Mouse (Mus musculus) T-helper 17 cell (primary cell): ENCODE results near the gene Pagr1b.

Experiments
- in situ Hi-C, 2 experiments: fragments of 300-600 bp; cut with MboI, MseI; formaldehyde crosslinking; loops; 1 replicate in 1 of 2; 2 replicates in 1 of 2; pipeline ENCODE4 v1.15.1; 2025; ENCODE audit warnings: high pct_unique_total_duplicates in 2 of 2

Pagr1b gene

DNA sequence TGATC lies at the start of gene Pagr1b:
Gene Pagr1b (minus strand): TSS at position 4 of the 5 bp plus-strand sequence.
- in situ Hi-C loops: no loop called here

- in situ Hi-C loops: loop anchor here in 1 of 2 experiments (5.0 kb wide), 2 partner anchors 33 to 42 kb away; no protein-coding TSS in a partner anchor
Measured at GRCm38 (mm10) chr7:127065538-127065937, 49.3 kb upstream of the Pagr1b start.

GRCm38 (mm10) chr7:127055026-127055585 lies 38.8 kb upstream of the Pagr1b start:
- in situ Hi-C loops: loop anchor here in 1 of 2 experiments (5.0 kb wide), 1 partner anchor 103 kb away; the partner anchor contains the start of gene Sez6l2

DNA sequence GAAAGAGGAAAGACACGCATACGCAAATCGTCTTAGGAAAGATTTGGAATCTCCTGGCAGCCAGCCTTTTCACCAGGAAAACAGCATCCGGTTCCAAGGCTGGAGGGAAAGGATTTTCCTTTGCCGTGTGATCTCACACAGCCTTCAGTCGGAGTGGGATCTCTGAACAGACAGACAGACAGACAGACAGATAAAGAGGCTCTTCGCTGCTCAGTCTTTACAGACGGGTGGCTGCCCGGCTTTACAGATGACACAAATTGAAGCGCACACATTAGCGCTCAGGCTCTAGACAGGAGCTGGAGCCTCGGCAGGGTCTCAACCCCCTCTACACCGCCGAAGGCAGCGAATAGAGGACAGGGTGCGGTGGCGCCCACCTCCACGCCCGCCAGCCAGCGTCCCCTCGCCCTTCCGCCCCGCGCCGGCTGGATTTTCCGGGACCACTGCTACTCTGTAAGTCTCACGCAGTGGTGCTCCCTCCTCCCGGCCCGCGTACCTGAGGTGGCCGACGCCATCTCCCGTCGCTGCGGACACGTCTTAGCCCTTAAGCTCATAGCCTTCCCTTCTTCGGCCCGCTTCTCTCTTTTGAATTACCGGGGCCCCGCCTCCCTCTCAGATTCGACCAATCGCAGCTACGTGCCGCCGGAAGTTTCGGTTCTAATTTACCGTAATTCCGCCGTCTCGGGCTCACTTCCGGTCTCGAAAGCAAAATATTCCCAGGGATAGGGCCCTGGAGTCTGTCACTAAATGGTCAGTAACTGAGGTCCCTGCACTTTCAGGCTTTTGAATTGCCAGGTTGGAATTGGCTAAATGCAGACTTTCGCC lies 25.8 kb upstream of the Pagr1b start, which contains the start of gene Kif22:
Gene Kif22 (minus strand): TSS at position 621 of the 822 bp plus-strand sequence.
- in situ Hi-C loops: no loop called here

DNA sequence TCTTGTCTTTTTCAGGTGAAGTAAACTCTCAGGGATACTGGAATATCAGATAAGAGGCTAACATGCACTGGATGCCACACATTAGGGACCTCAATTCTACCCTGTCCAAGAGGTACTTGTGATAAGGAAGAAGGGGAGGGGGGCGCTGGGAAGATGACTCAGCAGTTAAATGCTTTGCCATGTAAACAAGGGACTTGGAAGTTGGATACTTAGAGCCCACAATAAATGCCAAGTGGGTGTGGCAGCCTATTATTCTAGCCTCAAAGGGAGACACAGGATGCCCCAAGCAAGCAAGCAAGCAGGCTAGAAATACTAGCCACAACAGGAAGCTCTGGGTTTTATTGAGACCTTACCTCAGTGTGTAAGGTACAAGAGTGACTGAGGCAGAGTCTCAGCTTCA lies 15.0 kb upstream of the Pagr1b start:
- in situ Hi-C loops: loop anchor here in 1 of 2 experiments (5.0 kb wide), 1 partner anchor 36 kb away; no protein-coding TSS in a partner anchor

DNA sequence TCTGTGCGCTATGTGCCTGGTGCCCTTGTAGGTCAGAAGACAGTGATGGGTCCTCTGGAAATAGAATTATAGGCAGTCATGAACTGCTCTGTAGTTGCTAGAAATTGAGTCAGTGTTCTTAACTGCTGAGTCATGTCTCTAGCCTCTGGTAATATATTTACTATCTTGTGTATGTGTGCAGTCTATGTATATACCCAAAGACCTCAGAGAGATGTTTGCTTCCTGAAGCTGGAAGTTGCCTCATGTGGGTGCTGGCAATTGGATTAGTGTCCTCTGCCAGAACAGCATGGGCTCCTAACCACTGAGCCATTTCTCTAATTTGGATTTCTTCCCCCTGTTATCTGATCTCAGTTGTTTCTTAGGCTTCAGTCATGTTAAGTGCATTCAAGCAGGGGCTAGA lies 13.9 kb upstream of the Pagr1b start:
- in situ Hi-C loops: loop anchor here in 1 of 2 experiments (5.0 kb wide), 1 partner anchor 37 kb away; no protein-coding TSS in a partner anchor

DNA sequence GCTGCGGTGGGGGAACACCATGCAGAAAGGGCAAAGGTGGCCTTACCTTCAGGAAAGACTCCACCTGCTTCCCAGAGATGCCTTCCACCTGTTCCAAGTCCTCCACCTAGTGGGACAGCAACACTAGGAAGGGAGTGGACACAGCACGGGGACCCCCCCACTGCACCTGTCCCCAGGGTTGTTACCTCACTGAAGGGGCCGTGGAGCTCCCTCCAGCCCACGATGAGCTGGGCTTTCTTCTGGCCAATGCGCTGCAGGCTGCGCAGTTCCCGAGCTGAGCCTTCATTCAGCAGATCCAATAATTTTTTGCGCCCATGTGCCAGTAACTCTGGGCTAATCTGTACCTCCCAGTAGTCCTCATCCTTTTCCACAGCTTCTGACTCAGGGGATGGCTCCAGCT lies 11.6 kb upstream of the Pagr1b start:
- in situ Hi-C loops: loop anchor here in 1 of 2 experiments (10.0 kb wide), 1 partner anchor 1423 kb away; the partner anchor contains the start of gene Il21r

- in situ Hi-C loops: loop anchor here in 1 of 2 experiments (10.0 kb wide), 1 partner anchor 1422 kb away; the partner anchor contains the start of gene Il21r
Measured at GRCm38 (mm10) chr7:127026984-127027726, 10.9 kb upstream of the Pagr1b start, which contains the start of gene Maz. Gene Maz, minus strand, starts transcription at chr7:127027037.

DNA sequence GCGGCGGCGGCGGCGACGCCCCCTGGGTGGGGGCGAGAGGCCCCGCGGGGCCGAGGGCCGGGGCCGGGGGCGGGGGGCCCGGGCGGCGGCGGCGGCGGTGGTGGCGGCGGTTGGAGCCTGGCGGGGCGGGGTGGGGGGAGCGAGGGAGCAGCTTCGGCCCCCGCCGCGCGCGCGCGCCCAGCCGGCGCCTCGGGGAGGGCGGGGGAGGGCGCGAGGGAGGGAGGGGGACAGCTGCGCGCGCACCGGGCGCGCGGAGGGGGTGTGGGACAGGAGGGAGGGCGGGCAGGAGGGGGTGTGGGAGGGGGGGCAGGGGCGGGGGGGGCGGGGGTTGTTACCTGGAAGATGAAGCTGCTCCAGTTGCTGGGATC lies 10.3 kb upstream of the Pagr1b start:
- in situ Hi-C loops: loop anchor here in 1 of 2 experiments (10.0 kb wide), 1 partner anchor 1422 kb away; the partner anchor contains the start of gene Il21r

DNA sequence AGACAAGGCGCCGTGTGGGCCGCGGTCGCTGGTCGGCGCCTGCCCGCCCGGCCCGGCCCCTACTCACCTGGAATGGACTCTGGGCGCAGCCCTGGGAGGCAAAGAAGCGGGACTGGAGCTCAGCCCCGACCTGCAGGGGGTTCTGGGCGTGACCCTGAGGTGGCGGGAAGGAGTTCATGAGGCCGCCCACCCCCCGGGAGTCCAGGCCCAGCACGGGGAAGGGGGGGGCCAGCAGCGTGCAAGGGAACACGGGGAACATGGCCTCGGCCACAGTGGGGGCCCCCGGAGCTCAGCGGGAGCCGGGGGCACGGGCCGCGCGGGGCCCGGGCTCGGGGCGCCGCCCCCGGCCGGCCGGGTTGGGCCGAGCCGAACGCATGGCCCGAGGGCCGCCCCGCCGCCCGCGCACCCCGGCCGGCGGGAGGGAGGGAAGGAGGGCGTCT lies 9.9 kb upstream of the Pagr1b start:
- in situ Hi-C loops: loop anchor here in 1 of 2 experiments (10.0 kb wide), 1 partner anchor 1421 kb away; the partner anchor contains the start of gene Il21r

- in situ Hi-C loops: loop anchor here in 1 of 2 experiments (10.0 kb wide), 1 partner anchor 1421 kb away; the partner anchor contains the start of gene Il21r
Measured at GRCm38 (mm10) chr7:127025556-127026160, 9.4 kb upstream of the Pagr1b start.

GRCm38 (mm10) chr7:127024755-127025555 lies 8.7 kb upstream of the Pagr1b start:
- in situ Hi-C loops: loop anchor here (5.0 to 10.0 kb wide), 3 partner anchors 67 to 1420 kb away; partner anchors contain the start of genes AI467606 (in 1 of the 2), Cd2bp2 (in 1 of the 2) and Il21r (in 1 of the 2)

DNA sequence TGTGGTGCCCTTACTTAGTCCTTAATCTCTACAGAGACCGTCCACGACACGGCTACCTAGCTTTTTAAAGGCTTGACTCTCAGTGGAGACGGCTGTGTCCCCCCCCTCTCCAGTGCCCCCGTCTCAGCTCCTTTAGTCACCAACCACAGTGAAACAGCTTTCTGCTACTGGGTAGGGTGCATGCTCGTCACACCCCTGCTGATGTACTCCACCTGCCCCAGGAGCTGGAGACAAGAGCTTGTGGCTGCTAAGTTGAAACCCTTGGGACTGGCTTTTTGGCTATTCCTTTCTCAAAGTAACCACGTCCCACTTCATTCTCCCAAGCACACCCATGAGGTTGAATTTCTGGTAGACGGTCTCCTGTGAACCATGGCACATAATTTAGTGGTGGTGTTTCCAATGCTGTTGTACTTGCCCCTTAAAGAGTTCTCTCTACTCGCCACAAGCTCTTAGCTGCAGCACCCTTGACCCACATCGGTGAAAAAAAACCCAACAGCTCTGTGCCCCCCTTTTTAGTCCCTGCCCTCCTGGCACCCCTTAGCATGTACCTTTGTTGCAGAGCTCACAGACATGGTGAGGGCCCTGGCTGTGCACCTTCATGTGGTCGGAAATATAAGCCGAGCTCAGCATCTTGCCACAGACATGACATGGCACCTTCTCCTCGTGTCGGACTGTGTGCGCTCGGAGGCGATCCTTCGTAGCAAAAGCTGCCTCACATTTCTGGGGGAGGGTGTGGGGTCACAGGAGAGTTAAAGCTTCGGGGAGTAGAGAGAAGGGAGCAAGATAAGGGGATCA lies 7.8 kb upstream of the Pagr1b start:
- in situ Hi-C loops: loop anchor here (5.0 to 10.0 kb wide), 3 partner anchors 68 to 1419 kb away; partner anchors contain the start of genes AI467606 (in 1 of the 2), Cd2bp2 (in 1 of the 2) and Il21r (in 1 of the 2)

DNA sequence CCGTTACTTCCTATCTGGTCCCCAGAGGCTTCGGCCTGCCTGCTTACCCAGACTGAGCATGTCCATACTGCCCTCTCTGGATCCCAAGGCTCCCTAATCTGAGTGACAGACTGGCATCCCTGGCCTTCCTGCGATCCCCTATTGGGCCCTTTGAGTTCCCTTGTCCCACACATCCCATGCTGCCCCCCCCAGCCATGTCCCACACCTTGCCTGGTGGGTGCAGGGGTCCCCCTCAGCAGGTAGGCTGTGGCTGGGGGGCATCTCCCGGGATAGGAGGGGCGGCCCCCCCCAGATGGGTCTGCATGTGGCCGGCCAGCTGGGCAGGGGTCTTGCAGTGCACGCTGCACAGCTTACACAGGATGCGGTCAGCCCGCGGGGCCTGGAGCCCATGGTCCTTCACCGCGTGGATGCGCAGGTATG lies 7.0 kb upstream of the Pagr1b start:
- in situ Hi-C loops: loop anchor here (5.0 to 10.0 kb wide), 3 partner anchors 69 to 1418 kb away; partner anchors contain the start of genes AI467606 (in 1 of the 2), Cd2bp2 (in 1 of the 2) and Il21r (in 1 of the 2)

- in situ Hi-C loops: loop anchor here (5.0 to 10.0 kb wide), 3 partner anchors 70 to 1418 kb away; partner anchors contain the start of genes AI467606 (in 1 of the 2), Cd2bp2 (in 1 of the 2) and Il21r (in 1 of the 2)
Measured at GRCm38 (mm10) chr7:127022528-127023271, 6.4 kb upstream of the Pagr1b start.

DNA sequence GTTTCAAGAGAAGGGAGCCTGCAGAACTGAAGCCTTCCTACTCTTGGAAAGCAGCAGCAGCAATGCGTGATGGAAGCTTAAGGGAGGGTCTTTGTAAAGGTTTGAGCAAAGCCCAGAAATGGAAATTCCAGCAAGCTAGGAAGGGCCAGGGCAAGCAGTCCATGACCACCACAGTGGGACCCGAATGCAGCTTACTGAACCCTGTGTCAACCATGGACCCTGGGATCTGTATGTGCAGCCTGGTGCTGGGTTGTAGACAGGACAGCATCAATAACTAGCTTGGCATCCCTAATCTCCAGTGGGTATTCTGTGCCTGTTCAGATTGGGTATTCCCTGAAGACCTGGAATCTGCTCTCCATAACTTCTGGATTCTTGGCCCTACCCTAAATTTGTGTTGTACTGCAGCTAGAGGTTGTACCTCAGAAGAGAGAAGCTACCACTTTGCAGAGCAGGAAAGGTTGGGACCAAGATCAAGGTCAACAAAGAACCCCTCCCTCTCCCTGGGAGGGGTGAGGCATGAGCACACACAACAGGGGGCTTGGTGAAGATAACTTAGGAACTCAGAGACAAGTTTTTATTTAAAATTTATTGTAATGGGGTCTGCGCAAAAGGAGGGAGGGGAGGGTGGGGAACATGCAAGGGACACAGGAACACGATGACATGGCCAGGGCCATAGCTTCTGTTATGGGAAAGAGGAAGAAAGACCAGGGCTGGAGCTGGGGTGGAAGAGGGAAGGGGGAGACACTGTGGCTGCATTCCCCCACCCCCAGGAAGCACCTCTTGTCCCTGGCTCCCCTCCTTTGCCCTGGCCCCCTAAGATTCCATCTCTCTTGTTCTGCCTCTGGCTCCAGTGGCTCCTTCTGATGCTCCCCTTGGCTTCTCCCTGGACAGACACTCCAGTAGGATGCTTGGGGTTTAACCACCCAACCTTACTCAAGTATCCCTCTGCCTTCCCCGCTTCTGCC lies 5.6 kb upstream of the Pagr1b start:
- in situ Hi-C loops: loop anchor here (5.0 to 10.0 kb wide), 3 partner anchors 70 to 1417 kb away; partner anchors contain the start of genes AI467606 (in 1 of the 2), Cd2bp2 (in 1 of the 2) and Il21r (in 1 of the 2)
